Mouse (Mus musculus): ENCODE results near the gene Pnldc1. TPM values are rescaled to one million over a fixed set of nuclear protein-coding genes. Genes with fewer than 3 reads are reported as not detected.
A peak's percentile ranks its signal among the peaks of the same experiment; 100 is the strongest.
"Not testable (repeated sequence)": the region's sequence is repeated elsewhere in the genome, so short reads cannot be mapped to it uniquely, and the experiment has no call there.

Gene Pnldc1
- 1 to 10 TPM; 2.3 to 2.5 TPM for total RNA-seq (2021)

DNA sequence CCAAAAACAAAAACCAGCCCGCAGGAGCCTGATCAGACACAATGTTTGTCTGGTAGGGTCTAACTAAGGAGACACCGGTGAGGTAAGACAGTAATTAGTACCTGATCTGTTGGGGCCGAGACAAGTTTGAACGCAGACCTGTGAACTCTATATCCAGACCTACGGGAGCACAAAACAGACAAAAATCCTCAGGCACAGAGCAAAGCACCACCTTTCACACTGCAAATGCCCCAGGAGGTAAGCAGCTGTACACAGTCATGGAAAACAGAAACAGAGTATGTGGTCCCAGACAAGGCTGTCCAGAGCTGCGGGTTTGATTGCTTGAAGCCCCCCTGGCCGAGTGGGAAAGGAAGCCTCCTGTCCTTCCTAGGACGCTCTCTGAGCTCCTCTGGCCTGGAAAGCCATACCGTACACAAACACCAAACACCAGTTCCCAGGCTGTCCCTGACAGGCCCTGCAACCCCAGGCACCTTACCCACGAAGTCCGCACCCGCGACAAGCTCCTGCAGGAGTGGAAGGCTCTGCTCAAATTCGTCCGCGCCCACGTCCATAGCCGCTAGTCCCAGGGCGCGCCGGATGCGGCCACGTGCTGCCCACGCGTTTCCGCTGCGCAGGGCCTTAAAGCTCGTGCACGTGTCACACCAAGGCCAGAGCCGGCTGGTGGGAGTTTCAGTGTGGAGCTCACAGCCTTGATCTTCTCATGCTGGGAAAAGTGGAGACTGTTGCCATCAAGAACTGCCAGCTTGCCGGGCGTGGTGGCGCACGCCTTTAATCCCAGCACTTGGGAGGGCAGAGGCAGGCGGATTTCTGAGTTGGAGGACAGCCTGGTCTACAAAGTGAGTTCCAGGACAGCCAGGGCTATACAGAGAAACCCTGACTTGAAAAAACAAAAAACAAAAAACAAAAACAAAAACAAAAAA, at the start of gene Pnldc1:
Pnldc1 (minus strand) TSS at position 870 of the 920 bp plus-strand sequence.
- no peak for DNase-seq (ENCODE audit: extremely low spot score in 1 of 2, low spot score in 1 of 2)

DNA sequence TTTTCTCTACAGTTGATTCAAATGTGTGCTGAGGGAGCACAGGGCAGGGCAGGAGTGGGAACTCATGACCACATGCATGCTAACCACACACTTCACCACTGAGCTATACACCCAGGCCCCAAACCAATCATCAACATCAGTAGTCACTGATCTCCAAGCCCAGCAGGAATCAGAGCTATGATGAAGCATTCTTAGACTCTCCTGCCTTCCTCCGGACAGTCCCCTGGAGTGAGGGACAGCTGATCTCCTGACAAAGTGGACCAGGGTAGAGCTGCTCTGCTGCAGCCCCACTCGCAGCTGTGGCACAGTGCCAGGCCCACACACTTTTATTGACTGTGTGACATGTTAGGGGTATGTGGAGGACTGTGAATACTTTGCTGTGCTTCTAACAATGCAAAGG, 49.3 kb upstream of the Pnldc1 start:
- not testable (repeated sequence) for DNase-seq (ENCODE audit: extremely low spot score in 1 of 2, low spot score in 1 of 2)

- no peak for DNase-seq (ENCODE audit: extremely low spot score in 1 of 2, low spot score in 1 of 2)
These were observed 46.6 kb upstream of the Pnldc1 start for GRCm38 (mm10) chr17:12956664-12957063.

GRCm38 (mm10) chr17:12949669-12950068, 39.6 kb upstream of the Pnldc1 start:
- DNase-seq (ENCODE audit: extremely low spot score in 1 of 2, low spot score in 1 of 2): no peak

DNA sequence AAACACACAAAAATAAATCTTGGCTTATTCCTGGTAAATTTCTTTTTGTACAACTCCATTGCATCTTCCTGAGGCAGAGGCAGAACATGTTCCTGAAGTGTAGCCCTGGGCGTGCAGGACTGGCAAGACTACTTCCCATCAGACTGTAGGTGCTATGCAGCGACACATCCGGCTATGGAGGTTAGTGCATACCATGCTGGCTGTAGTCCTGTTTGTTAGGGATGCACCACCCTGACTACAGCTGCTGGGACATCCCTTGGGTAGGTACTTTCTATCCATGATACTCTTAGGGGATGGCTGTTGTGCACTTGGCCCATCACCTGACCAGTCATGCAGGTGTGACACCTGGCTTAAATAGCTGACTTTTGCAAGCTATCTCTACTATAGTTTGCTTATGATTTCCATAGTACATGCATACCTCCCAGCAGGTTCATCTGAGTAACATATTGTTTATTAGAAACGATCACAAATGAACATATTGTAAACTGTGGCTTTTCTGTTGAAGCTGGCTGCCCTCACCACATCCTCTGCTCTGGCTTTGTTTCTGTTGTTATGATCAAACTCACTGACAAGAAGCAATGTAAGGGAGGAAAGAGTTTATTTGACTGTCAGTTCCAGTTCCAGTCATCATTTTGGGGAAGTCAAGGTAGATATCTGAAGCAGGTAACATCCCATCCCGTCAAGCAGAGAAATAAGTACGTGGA, 32.6 kb upstream of the Pnldc1 start:
- DNase-seq (ENCODE audit: extremely low spot score in 1 of 2, low spot score in 1 of 2): no peak

DNA sequence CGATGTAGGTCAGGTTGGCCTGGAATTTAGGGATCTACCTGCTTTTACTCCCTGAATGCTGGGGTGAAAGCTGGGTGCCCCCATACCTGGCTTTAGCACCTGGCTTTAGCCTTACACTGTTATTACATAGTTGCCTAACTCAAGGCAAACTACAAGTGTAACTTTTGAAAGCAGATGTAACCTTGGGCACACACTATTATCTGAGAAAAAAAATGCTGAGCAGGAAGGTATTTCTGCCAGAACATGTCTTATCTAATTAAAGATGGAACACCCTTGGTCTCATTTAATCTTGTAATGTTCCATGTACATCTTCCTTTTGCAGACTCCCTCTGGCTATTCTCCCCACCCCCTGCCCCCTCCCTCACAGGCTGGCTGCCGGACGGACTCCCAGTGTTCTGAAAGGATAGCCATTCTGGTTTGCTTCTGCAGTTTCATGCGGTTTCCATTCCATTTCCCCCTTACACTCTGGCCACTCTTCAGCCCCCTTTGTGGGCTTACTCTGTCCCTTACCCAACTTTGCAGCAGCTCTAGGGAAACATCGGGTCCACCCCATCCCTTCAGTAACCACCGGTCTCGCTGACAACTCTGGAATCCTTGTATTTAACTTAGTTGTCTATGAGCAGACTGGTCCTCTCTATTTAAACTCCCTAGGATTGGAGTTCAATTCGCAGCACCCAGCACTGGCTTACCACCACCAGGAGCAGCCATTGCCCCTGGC, 31.7 kb upstream of the Pnldc1 start:
- no peak for DNase-seq (ENCODE audit: extremely low spot score in 1 of 2, low spot score in 1 of 2)

DNA sequence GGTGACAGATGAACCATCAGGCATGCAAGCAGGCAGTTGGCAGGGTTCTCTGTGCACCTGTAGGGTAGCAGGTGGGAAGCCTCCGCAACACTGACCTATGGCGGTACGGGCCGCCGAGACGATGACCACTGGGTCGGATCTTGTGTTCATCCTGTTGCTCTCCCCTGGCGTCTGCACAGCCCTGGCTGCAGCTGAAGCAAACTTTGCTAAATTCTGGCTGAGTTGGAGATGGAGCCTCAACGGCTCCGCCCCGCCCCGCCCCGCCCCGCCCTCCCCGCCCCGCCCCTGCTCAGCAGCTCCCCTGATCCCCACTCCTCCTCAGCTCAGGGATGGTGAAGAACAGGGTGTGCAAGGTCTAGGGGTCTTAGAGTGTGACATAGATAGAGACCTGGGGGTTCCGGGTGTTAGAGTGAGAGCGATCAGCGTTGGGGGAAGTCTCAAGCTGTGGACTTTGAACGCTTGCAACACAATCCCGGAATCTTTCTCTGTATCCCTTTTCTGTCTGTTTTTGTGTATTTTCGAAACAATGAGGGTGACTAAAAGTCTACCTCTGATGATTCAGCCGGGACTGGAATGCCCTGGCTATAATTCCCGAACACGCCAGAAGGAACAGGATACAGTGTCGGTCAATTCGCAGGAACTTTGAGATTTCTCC, 30.2 kb upstream of the Pnldc1 start, which contains the start of gene Acat3:
Acat3 (minus strand) TSS at position 450 of the 655 bp plus-strand sequence.
- DNase-seq (ENCODE audit: extremely low spot score in 1 of 2, low spot score in 1 of 2): no peak

DNA sequence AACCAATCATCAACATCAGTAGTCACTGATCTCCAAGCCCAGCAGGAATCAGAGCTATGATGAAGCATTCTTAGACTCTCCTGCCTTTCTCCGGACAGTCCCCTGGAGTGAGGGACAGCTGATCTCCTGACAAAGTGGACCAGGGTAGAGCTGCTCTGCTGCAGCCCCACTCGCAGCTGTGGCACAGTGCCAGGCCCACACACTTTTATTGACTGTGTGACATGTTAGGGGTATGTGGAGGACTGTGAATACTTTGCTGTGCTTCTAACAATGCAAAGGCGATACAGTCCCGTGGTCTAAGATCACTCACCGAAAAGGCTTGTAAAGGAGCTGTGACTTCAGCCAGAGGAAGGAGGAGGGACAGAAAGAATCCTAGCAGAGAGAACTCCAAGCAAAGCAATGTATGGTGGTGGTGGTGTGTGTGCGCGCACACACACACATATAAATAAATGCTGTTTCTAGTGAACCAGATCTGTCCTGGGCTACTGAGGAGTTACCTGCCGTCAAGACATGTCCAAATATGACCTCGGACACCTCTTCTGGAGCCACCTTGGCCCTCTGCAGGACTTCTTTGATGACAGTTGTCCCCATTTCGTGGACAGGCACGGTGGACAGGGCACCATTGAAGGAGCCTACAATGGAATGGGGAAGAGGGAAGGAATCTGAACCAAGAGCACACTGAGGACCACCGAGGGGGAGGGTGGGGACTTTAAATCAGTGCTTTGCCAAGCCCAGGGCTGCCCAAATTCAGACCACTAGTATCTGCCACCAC, 29.5 kb upstream of the Pnldc1 start:
- DNase-seq (ENCODE audit: extremely low spot score in 1 of 2, low spot score in 1 of 2): not testable (repeated sequence)

GRCm38 (mm10) chr17:12938077-12938476, 28.0 kb upstream of the Pnldc1 start:
- no peak for DNase-seq (ENCODE audit: extremely low spot score in 1 of 2, low spot score in 1 of 2)

GRCm38 (mm10) chr17:12937412-12937970, 27.5 kb upstream of the Pnldc1 start:
- no peak for DNase-seq (ENCODE audit: extremely low spot score in 1 of 2, low spot score in 1 of 2)

GRCm38 (mm10) chr17:12935719-12936118, 25.7 kb upstream of the Pnldc1 start:
- DNase-seq (ENCODE audit: extremely low spot score in 1 of 2, low spot score in 1 of 2): no peak

GRCm38 (mm10) chr17:12931576-12931975, 21.5 kb upstream of the Pnldc1 start:
- DNase-seq (ENCODE audit: extremely low spot score in 1 of 2, low spot score in 1 of 2): not testable (repeated sequence)

GRCm38 (mm10) chr17:12925703-12926180, 15.7 kb upstream of the Pnldc1 start:
- DNase-seq (ENCODE audit: extremely low spot score in 1 of 2, low spot score in 1 of 2): no peak

DNA sequence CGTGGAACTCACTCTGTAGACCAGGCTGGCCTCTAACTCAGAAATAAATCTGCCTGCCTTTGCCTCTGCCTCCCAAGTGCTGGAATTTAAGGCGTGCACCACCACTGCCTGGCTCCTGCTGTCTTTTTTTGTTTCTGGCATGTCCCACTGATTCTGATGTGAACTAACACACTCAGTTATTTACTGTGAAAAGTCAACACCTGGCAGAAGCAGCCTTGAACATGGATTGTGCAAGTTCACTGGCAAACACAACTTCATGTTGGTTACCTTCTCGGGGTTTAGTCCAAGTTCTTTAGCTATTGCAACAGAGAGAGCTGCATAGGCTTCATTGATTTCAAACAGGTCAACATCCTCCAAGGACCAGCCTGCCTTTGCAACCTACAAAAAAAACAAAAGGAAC, 15.0 kb upstream of the Pnldc1 start:
- no peak for DNase-seq (ENCODE audit: extremely low spot score in 1 of 2, low spot score in 1 of 2)

GRCm38 (mm10) chr17:12921073-12921472, 11.0 kb upstream of the Pnldc1 start:
- no peak for DNase-seq (ENCODE audit: extremely low spot score in 1 of 2, low spot score in 1 of 2)

GRCm38 (mm10) chr17:12916588-12917380, 6.8 kb upstream of the Pnldc1 start:
- peak in 1 of 2 experiments; percentile 32 for DNase-seq (ENCODE audit: extremely low spot score in 1 of 2, low spot score in 1 of 2)

- DNase-seq (ENCODE audit: extremely low spot score in 1 of 2, low spot score in 1 of 2): peak; percentile 90 to 91
These were observed 6.0 kb upstream of the Pnldc1 start, which contains the start of gene Mrpl18 for GRCm38 (mm10) chr17:12915881-12916583. Gene Mrpl18, minus strand, starts transcription at chr17:12916345.

Measured in layer of hippocampus, postnatal 25 days (tissue).